7 mouse cellular contexts compared by ENCODE assay signal in genomic region chr9:107703337-107704122, GRCm38 (mm10). TPM values are rescaled to one million over a fixed set of nuclear protein-coding genes. Genes with fewer than 3 reads are reported as not detected.
DNase-seq lines count a peak whose midpoint lies in the region; ATAC-seq lines count a peak whose summit lies in the region.

No protein-coding gene starts in this region.

- H3K4me3 ChIP-seq in embryonic facial prominence, embryonic 15.5 days (replicated peaks) = no peak overlapping the region
- H3K4me3 ChIP-seq in hindbrain, embryonic 16.5 days (ENCODE audit: low read length) = no peak overlapping the region

- peaks cover 19% of the 10 kb centered on the region for H3K36me3 ChIP-seq in embryonic facial prominence, embryonic 15.5 days
- H3K36me3 ChIP-seq in hindbrain, embryonic 16.5 days (ENCODE audit: control insufficient read depth, insufficient read depth, low read length) = no peaks in the 10 kb centered on the region

- WGBS in embryonic facial prominence, embryonic 15.5 days = 39% methylated on average over 14 of the region's 14 CpGs
- 56% methylated on average over 14 of the region's 14 CpGs for WGBS in hindbrain, embryonic 16.5 days

- H3K27ac ChIP-seq in embryonic facial prominence, embryonic 15.5 days (replicated peaks) = peak overlapping the region; percentile 81
- peak overlapping the region; percentile 24; the same call in 1 of the 2 replicates for H3K27ac ChIP-seq in hindbrain, embryonic 16.5 days (ENCODE audit: low read depth, low read length)

- peaks cover 99% of the 10 kb centered on the region for H3K4me1 ChIP-seq in embryonic facial prominence, embryonic 15.5 days
- peaks cover 64% of the 10 kb centered on the region for H3K4me1 ChIP-seq in hindbrain, embryonic 16.5 days (ENCODE audit: control insufficient read depth, insufficient read depth, low read depth, low read length)

- no peaks in the 10 kb centered on the region for H3K27me3 ChIP-seq in embryonic facial prominence, embryonic 15.5 days
- no peaks in the 10 kb centered on the region for H3K27me3 ChIP-seq in hindbrain, embryonic 16.5 days (replicated peaks; ENCODE audit: control insufficient read depth, insufficient read depth, low read length)

- H3K9ac ChIP-seq in embryonic facial prominence, embryonic 15.5 days = no peak overlapping the region
- no peak overlapping the region for H3K9ac ChIP-seq in hindbrain, embryonic 16.5 days (ENCODE audit: low read depth, low read length)

- no peak overlapping the region for H3K4me2 ChIP-seq in embryonic facial prominence, embryonic 15.5 days (replicated peaks)
- H3K4me2 ChIP-seq in hindbrain, embryonic 16.5 days (ENCODE audit: low read length) = no peak overlapping the region

- no peak for ATAC-seq in embryonic facial prominence, embryonic 15.5 days (ENCODE audit: insufficient number of reproducible peaks, low FRiP score, low TSS enrichment, low read depth)
- no peak for ATAC-seq in hindbrain, embryonic 16.5 days

- peak; percentile 47 to 61 for DNase-seq in kidney, postnatal 25 days
- DNase-seq in kidney, adult 18-20 months = no peak
- peak; percentile 53 to 70 for DNase-seq in lung, postnatal 4 days
- no peak for DNase-seq in cerebellum, postnatal 4 days (ENCODE audit: low spot score in 2 of 2)
- no peak for DNase-seq in ovary, postnatal 10 days (ENCODE audit: low spot score)

- H3K9me3 ChIP-seq in embryonic facial prominence, embryonic 15.5 days (replicated peaks) = no peaks in the 10 kb centered on the region
- H3K9me3 ChIP-seq in hindbrain, embryonic 16.5 days (ENCODE audit: control insufficient read depth, low read length) = no peaks in the 10 kb centered on the region

RNA-seq across cellular contexts. Expression of gene Sema3f, which starts 6.7 kb away (rescaled TPM):
- polyA plus RNA-seq in embryonic facial prominence, embryonic 15.5 days (2015; fragmentation: Nextera tagmentation; extraction: Ambion mirVana) = 40.6 and 44.6 TPM in 2 replicates
- 10.0 and 13.0 TPM in 2 replicates for polyA plus RNA-seq in hindbrain, embryonic 16.5 days (2015; fragmentation: Nextera tagmentation; extraction: Ambion mirVana)

RNA-seq across cellular contexts. Expression of gene Gnat1, which starts 24.0 kb away (rescaled TPM):
- 1.9 and 3.4 TPM in 2 replicates for polyA plus RNA-seq in embryonic facial prominence, embryonic 15.5 days (2015; fragmentation: Nextera tagmentation; extraction: Ambion mirVana)
- polyA plus RNA-seq in hindbrain, embryonic 16.5 days (2015; fragmentation: Nextera tagmentation; extraction: Ambion mirVana) = 1.3 and 2.7 TPM in 2 replicates

RNA-seq across cellular contexts. Expression of gene Slc38a3, which starts 34.2 kb away (rescaled TPM):
- polyA plus RNA-seq in embryonic facial prominence, embryonic 15.5 days (2015; fragmentation: Nextera tagmentation; extraction: Ambion mirVana) = 3.7 and 4.2 TPM in 2 replicates
- polyA plus RNA-seq in hindbrain, embryonic 16.5 days (2015; fragmentation: Nextera tagmentation; extraction: Ambion mirVana) = 53.2 and 55.0 TPM in 2 replicates

Comparison
In these comparisons a context has a peak if more than half of its experiments do, and no peak if none do; other contexts are left out.
1. DNase-seq: peak in kidney, postnatal 25 days (2 of 2) and lung, postnatal 4 days (2 of 2); none in kidney, adult 18-20 months (single experiment), cerebellum, postnatal 4 days (0 of 2) and ovary, postnatal 10 days (single experiment).
2. RNA of gene Slc38a3, which starts 34.2 kb away (polyA plus RNA-seq): 53.2 to 55.0 TPM in hindbrain, embryonic 16.5 days; 3.7 to 4.2 TPM in embryonic facial prominence, embryonic 15.5 days; every median in the first group is over 10 times any median in the second.